Mouse (Mus musculus) WW6 (cell line): ENCODE results near the gene Lingo4.
A peak's percentile ranks its signal among the peaks of the same experiment; 100 is the strongest.

ENCODE experiments used
- DNase-seq: peaks from one replicate; pipeline ENCODE4 v3.0.0-alpha.2; 2013; ENCODE audit warnings: low read depth, low spot score

The Lingo4 gene

DNA sequence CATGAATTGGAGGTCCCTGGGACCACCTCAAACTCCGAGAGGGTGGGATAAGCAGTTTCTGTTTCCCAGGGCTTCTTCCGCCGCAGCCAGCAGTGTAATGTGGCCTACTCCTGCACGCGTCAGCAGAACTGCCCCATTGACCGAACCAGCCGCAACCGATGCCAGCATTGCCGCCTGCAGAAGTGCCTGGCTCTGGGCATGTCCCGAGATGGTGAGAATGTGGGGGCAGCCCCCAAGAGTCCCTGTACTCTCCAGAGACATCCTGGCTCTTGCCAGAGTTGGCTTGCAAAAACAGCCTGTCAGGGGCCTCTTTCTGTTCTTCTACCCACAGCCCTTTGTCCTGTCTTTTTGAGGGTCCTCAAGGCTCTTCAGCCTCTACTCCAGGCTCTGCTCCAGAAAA, 10.9 kb upstream of the Lingo4 start:
- DNase-seq, result no peak

DNA sequence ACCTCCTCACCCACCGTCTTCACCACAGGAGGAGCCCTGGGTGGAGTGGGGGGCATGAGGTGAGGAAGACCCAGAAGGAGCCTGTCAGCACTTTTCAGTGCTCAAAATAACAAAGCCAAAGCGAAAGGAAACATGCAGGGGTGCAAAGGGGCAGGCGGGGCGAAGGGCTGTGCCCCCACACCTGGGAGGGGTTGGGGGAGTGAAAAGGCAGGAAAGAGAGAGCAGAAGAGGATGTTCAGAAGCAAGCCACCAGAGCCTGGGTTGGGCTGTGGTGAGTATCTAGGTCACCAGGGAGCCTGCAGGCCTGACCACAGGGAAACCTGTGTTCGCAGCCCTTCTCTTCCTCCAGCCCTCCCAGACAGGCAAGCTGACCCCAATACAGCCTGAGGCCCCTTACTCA, 10.3 kb upstream of the Lingo4 start:
- no peak for DNase-seq

DNA sequence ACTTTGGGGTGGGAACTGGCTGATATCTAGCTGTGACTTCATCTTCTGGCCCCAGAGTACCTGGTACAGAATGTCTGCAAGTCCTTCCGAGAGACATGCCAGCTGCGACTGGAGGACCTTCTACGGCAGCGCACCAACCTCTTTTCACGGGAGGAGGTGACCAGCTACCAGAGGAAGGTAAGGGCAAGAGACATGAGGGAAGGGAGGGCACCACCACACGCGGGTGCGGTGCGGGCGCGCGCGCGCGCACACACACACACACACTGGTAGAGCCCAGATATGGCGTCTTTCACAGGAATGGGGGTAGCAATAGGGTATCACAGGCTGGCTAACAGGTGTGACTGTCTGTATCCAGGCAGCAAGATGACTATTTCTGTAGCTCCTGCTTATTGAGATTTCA, 8.9 kb upstream of the Lingo4 start:
- no peak for DNase-seq

DNA sequence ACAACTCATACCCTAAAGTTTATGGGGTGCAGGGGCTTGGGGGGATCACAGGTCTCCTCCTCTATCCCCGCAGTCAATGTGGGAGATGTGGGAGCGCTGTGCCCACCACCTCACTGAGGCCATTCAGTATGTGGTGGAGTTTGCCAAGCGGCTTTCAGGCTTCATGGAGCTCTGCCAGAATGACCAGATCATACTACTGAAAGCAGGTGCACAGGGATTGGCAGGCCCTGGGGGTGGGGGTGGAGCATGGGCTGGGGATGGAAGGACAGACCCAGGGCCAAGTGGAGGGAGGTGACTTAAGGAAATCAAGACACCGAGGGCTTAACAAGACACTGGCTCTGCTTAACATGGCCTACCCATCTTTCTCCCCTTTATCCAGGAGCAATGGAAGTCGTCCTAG, 7.3 kb upstream of the Lingo4 start:
- no peak for DNase-seq

DNA sequence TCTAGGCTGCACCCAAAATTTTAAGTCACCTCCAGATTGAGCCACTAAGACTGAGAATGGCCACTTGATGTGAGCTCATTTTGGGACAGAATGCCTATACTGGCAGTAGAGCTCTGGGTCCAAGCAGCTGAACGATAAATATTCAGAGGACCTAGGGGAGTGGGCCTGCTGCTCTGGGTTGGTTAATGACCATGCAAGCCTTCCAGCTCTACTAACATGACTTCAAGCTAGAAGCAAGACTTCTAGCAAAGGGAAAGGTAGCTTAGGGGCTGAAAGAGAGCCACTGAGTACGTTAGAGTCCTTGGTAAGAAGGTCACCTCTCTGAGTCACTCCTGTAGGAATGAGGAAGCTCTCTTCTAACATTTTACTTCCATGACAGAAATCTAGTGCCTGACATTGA, 6.2 kb upstream of the Lingo4 start:
- DNase-seq, result no peak

DNA sequence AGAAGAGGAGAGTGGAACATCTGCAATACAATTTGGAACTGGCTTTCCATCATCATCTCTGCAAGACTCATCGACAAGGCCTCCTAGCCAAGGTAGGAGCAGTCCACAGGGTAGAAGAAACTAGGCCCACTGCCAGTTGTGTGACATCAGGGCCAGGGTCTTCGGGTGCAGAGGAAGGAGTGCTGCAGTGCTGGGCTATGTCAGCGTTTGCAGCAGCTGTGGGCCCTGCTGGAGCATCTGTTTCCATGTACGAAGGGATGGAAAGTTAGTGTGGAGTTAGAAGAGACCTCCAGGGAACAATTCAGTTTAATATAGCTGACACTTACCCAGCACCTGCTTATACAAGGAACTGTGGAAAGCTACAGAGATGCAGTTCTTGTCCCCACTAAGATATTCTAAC, 5.3 kb upstream of the Lingo4 start:
- no peak for DNase-seq

DNA sequence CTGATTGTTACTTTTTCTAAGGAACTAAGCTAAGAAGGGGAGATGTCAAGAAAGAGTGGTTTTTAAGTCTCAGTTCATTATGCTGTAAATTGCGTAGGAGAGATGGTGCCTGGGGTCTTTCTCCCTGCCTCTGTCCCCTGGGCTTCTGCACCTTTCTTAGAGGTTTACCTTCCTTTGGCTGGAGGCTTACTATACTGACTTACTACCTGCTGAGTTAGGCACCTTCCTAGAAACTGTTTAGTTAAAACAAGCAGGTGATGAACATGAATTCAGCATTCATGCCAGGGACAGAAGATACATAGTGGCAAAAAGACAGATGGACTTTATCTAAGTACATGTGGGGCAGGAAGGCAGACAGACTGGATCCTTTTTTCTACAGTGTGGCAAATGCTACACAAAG, 2.0 kb upstream of the Lingo4 start:
- DNase-seq, result no peak

DNA sequence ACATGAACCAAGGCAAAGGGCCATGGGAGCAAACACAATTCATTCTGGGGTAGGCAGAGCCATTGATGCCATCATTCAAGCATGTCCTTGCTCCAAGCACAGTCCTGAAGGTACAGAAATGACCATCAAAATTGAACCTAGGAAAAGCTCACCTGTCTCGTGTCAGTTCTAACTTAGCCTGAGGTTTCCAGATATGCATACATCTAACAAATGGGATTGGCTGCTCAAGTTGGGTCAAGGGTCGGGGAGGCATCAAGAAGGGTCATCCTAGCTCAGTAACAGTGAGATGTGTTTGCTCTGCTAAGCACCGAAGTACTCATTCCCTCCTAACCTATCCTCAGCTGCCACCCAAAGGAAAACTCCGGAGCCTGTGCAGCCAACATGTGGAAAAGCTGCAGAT, 1.5 kb upstream of the Lingo4 start:
- DNase-seq, result no peak

DNA sequence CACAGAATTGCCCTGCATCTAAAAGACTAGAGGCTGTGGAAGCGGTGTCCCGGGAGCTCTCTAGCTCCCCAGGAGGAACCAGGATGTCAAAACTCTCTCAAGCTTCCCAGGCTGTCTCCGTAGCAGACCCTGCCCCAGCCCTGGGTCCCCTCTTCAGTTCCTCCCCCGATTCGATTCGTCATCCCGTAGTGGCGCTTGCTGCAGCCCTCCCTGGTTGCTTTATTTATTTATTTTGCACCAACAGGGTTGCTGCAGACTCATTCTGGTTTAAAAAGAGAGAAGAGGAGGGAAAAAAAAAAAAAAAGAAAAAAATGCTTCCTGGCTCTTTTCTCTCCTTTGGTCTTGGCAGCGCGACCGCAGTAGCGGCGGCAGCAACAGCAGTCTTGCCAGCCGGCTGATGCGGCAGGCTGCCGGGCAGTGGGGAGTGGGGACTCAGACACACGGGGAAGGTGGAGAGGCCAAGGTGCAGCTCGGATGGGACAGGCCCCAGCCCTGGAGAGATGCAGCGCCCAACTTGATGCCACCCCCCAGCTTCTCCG, 695 bp downstream of the Lingo4 start:
- DNase-seq, result no peak

DNA sequence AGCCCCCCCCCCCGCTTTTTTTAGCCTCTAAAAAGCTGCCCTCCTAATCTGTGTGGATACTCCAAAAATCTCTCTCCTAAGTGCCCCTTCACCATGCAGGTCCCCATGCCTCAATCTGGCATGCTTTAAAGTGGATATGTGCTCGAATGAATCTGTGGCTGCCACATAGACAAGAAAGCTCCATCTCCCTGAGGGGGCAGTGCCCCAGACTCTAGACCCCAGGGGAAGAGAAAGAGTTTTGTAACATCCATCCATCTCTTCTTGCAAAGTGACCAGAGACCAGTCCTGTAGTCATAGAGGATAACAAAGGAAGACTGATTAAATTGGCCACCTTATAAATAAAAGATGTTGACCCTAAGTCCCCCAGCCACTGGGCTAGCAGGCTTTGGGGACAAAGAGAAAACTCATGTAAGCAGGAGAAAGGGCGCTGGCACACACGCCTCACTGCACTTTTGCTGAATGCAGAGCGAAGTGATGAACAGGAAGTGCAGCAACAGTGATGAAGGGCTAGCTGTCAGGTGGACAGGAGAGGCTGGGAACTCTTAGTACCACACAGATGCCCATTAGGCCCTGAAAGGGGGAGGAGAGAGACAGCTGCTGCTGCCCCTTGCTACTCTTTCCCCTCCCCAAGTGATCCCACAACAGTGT, 1.5 kb downstream of the Lingo4 start:
- no peak for DNase-seq

DNA sequence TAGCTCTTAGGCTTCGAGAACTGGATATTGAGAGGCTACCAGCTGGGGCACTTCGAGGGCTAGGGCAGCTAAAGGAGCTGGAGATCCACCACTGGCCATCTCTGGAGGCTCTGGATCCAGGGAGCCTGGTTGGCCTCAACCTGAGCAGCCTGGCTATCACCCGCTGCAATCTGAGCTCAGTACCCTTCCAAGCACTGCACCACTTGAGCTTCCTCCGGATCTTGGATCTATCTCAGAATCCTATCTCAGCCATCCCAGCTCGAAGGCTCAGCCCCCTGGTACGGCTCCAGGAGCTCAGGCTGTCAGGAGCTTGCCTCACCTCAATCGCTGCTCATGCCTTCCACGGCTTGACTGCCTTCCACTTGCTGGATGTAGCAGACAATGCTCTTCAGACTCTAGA, 4.1 kb downstream of the Lingo4 start:
- no peak for DNase-seq

DNA sequence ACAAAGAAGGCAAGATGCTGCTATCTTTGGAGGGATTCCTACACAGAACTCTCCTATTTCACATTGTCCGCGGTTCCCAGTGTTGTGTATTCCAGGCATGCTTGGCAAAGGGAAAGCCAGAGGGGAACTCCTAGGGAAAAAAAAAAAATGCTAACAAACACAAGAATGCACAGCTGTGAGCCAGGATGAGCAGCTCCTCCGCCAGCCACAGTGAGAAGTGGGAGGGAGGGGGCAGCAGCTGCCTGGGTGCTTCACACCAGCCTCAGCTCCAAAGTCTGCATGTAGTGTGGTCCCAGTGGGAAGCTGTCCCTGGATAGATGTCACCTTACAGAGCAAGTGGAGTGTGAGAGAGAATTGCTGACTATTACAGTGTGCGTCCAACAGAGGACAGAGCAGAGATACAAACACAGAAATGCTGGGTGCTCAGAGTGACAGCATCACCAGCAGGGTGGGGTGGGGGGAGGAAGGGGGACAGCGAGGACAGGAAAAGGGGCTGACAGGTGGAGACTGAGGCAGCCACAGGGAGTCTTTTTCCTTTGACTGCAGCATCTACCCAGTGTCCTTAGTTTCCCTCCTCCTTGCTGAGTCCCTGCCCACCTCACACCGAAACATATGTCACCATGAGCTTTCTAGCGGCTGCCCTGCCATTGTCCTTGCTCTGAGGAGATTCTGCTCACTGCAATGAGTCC, 6.2 kb downstream of the Lingo4 start:
- no peak for DNase-seq

DNA sequence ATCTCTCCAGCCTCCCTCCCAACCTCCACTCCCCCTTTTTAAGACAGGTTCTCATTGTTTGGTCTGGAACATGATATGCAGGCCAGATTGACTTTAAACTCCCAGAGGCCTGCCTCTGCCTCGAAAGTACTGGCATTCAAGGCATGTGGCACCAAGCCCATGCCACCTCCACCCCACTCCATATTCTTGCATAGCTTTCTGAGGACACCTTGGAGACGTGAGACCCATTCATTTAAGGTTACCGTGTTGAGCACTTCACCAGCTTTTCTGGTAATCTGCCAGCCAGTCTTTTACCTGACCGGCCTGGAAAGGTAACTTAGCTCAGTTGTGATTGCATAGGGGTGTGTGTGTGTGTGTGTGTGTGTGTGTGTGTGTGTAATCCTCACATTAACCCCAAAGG, 7.2 kb downstream of the Lingo4 start:
- DNase-seq, result no peak

DNA sequence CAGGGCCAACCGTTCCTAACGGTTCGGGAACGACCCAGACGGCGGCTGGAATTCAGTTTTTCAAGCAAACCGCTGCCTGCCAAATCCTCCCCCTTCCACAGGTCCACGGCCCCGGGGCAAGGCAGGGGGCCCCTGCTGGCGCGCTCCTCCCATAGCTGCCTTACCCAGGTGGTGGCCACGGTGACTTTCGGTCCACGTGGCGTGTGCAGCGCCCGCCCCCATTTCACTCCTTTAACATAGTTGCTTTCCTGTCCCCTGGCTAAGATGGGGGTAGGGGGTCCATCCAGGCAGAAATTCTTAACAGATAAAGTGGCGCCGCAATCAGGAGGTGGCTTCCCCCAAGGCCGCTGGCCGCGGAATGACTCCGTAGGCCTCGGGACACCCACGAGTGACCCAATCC, 14.2 kb downstream of the Lingo4 start:
- no peak for DNase-seq

DNA sequence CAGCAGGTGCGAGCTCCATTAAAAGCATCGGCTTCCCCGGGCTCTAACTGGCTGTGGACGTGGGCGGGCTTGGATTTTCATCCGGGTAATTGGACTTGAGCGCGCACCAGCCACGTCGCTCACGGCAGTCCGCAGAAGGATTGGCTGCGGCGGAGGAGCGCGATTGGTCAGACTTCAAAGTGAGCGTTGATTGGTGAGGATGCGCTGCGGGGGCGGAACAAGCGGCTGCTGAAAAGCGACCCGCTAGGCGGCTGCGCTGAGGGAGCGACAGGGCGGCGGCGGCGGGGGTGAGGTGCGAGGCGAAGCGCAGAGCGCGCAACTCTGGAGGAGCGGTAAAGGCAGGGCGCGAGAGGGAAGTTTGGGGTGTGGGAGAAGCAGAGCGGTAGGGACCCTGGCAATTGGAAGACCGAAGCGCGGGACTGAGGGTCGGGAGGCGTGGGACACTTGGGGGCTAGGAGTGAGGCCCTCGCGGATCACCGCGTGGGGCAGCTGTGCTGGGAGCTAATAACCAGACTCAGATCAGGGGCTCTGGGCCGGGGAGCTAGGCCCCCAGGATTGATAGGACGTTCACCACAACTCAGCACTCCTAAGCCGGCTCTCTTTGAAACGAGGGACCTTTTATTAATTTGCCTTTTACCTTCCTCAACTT, 14.8 kb downstream of the Lingo4 start, which contains the start of gene Tdrkh:
Tdrkh (plus strand) TSS at position 243 of the 649 bp plus-strand sequence.
- DNase-seq, result peak; percentile 84

DNA sequence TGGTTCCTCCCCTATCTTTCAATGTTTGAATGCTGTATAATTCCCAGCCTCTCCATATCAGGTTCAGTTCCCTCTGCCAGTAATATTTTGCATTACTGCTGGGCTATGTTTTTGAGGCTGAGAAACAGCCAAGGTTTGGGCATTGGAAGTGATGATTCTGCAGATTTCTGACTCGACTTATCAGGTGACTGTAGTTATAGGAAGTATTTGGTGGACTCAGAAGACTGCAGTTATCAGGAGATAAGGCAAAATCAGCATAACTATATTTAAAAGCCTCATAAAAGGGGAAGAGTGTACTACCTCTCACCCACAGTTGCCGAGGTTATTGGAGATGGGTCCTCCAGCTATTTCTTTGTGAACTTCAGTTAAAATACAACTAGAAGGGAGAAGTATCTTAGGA, 32.7 kb downstream of the Lingo4 start:
- DNase-seq, result no peak

DNA sequence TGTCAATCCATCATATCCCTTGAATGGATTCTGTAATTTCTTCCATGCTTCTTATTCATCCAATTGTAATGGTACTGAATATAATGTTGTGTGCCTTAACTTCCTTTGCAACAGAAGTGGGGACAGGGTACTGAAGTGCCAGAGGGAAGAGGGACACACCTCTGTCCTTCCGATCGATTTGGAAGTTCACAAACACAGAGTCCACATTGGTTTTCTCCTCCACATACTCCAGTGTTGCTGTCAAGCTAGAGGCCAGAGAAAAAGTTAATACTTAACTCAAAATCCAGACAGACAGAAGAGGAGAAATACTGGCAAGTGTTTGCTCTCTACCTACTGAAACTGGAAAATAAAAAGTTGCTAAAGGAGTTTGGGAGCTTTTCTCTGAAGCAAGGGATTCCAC, 36.0 kb downstream of the Lingo4 start:
- DNase-seq, result no peak

DNA sequence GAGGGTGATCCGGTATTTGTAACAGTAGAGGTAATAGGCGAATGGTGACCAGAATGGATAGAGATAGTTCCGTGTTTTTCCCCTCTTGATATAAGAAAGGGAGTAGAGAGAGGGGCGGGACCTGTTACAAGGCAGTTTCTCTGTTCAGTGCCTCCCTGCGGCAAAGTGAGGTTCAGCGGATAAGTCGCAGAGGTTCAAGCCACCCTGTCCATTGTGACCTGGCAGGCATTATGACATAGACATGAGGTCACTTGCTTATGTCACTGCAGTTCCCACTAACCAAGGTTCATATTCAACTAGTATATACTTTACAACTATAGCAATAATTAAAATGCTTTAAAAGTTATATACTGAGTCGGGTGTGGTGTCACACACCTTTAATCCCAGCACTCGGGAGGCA, 38.1 kb downstream of the Lingo4 start:
- no peak for DNase-seq

DNA sequence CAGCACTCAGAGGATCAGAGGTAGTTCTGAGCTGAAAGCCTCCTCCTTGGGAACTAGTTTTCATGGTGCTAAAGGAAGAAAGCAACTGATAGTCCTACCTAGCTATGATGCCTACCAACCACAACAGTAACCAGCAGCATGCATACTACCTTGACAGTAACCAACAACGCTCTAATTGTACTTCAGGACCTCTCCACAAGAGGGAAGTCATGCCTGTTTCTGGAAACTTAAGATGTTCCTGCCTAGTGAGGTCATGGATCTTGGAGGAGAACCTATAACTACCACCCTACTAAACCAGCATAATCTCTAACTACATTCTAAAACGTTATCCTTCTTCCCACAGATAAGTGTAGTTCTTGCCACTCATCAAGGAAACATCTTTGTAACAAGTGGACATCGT, 42.9 kb downstream of the Lingo4 start:
- DNase-seq, result no peak

DNA sequence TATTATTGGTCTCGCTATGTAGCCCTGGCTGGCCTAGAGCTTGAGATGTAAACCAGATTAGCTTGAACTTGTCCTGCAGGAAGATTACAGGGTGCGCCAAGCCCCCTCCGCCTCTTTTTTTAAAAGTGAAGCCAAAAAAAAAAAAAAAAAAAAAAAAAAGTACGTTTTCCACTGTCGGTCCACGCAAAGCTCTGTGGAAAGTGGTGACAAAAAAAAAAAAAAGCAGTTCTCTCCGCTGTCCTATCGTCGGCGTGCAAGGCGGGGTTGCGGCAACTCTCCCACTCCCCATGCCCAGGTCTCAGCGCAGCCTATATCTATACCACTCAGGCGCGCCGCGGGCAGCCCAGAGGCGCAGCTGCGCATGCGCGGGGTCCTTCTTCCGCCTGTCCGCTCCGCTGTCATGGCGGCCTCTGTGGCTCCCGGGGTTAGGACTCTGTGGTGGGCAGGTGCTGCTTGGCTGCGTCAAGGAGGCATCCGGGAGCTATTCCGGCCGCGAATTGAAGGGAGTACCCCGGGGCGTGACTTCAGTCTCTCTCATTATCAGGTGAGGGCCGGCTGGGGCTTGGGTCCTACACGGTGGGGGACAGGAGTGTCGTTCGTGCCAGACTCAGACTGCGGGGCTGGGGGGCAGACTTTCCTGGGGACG, 44.8 kb downstream of the Lingo4 start, which contains the start of gene Mrpl9:
Mrpl9 (plus strand) TSS at position 368 of the 646 bp plus-strand sequence.
- peak; percentile 86 for DNase-seq

DNA sequence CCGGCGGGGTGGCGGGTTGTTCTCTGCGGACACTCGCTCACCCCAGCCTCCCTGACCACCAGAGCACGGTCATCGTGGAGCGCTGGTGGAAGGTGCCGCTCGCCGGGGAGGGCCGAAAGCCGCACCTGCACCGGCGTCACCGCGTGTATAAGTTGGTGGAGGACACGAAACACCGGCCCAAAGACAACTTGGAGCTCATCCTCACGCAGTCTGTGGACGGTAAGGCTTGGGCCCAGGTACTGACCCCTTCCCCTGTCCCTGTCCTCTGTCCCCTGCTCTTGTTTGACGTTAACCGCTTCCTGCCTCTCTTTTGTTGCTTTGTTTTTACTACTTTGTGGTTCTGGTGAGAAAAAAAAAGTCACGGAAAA, 45.3 kb downstream of the Lingo4 start, which contains the start of gene Oaz3:
Oaz3 (minus strand) TSS at position 319 of the 368 bp plus-strand sequence.
- no peak for DNase-seq

DNA sequence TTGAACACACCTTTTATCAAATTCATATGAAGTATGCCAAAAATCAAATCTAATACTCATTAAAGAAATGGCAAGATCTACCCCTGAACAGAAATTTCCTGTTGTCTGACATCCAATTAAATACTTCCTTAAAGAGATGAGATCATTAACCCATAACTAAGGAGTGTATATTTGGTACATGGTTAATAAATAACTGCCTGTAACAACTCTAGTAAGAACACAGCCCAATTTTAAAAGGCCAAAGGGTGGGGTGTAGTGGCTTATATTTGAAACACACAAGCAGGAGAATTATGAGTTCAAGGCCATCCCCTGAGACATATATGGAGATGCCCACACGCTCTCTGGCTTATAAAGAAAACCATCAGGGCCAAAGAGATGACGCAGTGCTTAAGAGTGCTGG, 51.1 kb downstream of the Lingo4 start:
- no peak for DNase-seq
